Mouse (Mus musculus) olfactory bulb, adult 2 months (tissue): Measurements from ENCODE around the gene Rabl3. TPM values are rescaled to one million over a fixed set of nuclear protein-coding genes. Genes with fewer than 3 reads are reported as not detected.

Experiments
- H3K27ac ChIP-seq: fragments of 200-500 bp; 2 replicates; pipeline ENCODE4 v1.5.1; 2012; ENCODE audit warnings: low read depth, low read length; ENCODE audit not compliant: insufficient read depth
- H3K4me1 ChIP-seq: fragments of 200-500 bp; 2 replicates; pipeline ENCODE4 v1.6.1; 2012; ENCODE audit warnings: low read length; ENCODE audit not compliant: control insufficient read depth, insufficient read depth
- H3K4me3 ChIP-seq: fragments of 200-500 bp; 2 replicates; pipeline ENCODE4 v1.5.1; 2012; ENCODE audit warnings: mild to moderate bottlenecking, low read depth, low read length, moderate library complexity; ENCODE audit not compliant: insufficient read depth
- CTCF ChIP-seq: fragments of 200-500 bp; IDR thresholded peaks from 2 replicates; pipeline ENCODE4 v1.5.1; 2012; ENCODE audit warnings: low read depth, mild to moderate bottlenecking, low read length, moderate library complexity; ENCODE audit not compliant: insufficient read depth
- POLR2A ChIP-seq: fragments of 200-500 bp; IDR thresholded peaks from 2 replicates; pipeline ENCODE4 v1.6.1; 2012; ENCODE audit warnings: mild to moderate bottlenecking, low read depth, low read length, moderate library complexity; ENCODE audit not compliant: insufficient read depth
- WGBS: fragments of 180-500 bp; shearing (Covaris S2); methylation state at CpG from one replicate; pipeline ENCODE4 v1.1.7; 2018; 5-methylcytosine and 5-hydroxymethylcytosine counted together
- polyA plus RNA-seq: library from polyadenylated mRNA; stranded (reverse); fragments of >200 nt; gene quantifications from 2 replicates; pipeline ENCODE4 v1.2.4, GENCODE M21; 2012; ENCODE audit warnings: low replicate concordance; ENCODE audit not compliant: missing spikeins, insufficient read depth, insufficient read length

Gene Rabl3
- polyA plus RNA-seq, 1 experiment = not detected

DNA sequence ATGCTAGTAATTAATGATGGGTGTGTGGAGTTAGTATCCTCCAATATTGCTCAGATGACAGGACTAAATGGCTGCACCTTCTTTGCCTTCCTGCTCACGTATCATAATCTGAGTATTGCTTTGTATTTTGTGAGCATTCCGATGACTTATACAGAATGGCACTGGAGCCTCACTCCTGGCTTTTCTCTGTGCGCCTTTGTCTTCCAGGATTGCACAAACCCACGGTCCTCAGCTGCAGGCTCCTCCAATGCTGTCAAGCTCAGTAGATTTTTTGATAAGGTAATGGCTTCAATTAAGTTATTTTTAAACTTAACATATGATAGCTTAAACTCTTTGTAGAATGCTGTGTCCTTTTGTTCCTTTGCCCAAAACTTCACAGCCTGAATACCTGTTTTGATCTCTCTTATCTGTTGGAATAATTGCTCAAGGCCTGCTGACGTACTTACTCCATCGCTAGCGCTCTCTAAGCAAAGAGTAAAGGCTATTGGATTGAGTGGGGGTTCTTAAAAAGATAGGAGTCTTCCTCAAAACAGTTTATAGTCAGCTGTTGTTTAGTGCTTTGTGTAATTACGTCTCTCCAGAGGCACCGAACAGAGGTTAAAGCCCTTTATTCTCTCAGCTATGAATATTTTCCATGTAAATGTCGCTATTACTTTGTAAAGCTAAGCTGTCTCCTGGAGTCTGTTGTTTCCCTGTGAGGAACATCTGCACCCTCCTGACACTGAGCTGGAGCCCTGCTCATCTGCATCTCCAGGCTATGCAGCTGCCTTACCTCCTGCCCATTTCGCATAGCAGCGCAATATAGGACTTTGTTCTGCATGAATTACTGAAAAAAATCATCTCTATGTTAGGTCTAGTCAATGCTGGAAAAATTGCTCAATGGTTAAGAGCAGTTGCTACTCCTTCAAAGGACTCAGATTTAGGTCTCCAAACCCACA, 27.7 kb downstream of the Rabl3 start:
- Histone ChIP-seq H3K4me3 (no peak overlapping the region), H3K27ac (no peak overlapping the region), H3K4me1 (peaks cover 5% of the 10 kb centered on the region; the same call in 1 of the 2 replicates)
- 66% methylated on average over 12 of the region's 12 CpGs for WGBS
- no peak for TF ChIP-seq CTCF
- TF ChIP-seq POLR2A = no peak

DNA sequence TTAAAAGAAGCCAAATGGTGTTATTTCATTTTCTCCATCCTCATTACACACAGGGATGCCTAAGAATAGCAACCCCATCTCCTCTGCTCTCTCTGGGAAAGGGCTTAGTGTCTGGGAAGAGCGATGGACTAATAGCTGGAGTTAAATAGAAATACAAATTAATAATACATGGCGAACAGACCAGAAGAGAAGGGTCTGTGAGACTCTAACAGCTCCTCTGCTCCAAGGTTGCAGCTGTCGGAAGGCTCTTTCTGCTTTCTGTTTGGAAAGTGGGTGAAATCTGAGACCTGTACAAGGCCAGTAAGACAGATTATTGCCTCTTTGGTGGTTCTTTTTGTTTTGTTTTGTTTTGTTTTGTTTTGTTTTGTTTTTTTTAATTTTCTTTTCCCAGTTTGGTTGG, 31.9 kb downstream of the Rabl3 start:
- Histone ChIP-seq H3K4me3 (no peak overlapping the region), H3K27ac (peak overlapping the region; percentile 81), H3K4me1 (peaks cover 6% of the 10 kb centered on the region; the same call in 1 of the 2 replicates)
- no peak for TF ChIP-seq CTCF
- 39% methylated on average over 3 of the region's 3 CpGs for WGBS

DNA sequence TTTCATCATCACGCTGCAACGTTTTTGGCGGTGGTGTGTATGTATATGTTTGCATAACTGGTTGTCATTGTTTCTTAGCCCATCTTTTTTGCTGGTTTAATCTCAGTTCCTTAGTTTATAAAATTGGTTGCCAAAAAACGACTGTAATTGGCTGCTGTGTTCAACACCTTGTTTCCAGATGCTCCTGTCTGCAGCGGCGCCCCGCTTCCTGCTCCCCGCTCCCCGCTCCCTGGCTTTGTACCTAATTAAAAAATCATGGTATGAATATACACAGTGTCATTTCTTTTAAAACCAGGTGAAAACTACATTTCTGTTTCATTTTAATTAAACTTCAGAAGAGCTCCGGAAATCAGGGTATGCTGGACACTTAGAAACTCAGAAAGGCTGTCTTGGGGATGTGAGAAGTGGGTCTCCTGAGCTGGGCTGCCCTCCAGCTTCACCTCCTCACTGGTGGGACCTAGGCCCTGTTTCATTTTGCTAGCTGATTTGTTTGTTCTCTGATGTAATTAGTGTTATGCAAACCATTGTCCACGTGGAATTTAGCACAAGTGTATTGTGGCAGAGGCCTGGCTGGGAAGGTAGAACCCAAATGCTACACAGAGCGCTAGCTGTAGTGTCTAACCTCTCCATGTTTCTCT, 32.6 kb downstream of the Rabl3 start:
- Histone ChIP-seq H3K4me3 (no peak overlapping the region), H3K27ac (no peak overlapping the region), H3K4me1 (peaks cover 7% of the 10 kb centered on the region; the same call in 1 of the 2 replicates)
- TF ChIP-seq CTCF (no peak), POLR2A (no peak)
- 83% methylated on average over 12 of the region's 12 CpGs for WGBS

DNA sequence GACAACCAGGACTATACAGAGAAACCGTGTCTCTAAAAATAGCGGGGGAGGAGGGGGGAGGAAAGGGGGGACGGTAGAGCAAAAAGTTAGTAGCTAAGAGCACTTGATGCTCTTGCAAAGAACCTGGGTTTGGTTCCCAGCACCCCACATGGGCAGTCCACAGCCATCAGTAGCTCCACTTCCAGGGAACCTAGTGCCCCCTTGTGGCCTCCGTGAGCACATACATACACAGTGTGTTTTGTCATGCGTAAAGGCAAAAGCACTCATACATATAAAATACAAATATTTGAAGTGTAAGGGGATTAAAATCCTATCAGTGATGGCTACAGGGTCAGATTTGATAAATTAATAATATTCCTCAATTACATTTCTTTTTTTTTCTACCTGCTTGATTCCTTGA, 33.4 kb downstream of the Rabl3 start:
- no peak overlapping the region for H3K27ac ChIP-seq
- no peak for TF ChIP-seq POLR2A
- no peak for TF ChIP-seq CTCF
- WGBS = 88% methylated on average over 5 of the region's 5 CpGs
- peaks cover 7% of the 10 kb centered on the region; the same call in 1 of the 2 replicates for H3K4me1 ChIP-seq
- H3K4me3 ChIP-seq = no peak overlapping the region

DNA sequence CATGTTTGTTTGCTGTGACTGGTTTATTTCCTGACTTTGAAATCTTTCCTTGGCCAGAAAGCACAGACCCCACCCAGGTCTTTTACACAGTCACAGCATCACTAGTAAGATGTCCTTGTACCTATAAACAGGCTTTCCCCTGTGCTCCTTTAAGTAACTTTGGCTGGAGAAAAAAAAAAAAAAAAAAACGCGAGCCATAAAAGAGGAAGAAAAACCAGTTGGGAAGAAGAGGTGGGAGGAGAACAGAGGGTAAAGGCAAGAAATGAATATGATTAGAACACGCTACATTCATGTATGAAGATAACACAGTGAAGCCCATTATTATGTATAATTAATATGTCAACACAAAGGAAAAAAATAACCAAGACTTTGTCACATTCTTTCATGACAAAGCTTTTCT, 35.6 kb downstream of the Rabl3 start:
- WGBS = 51% methylated on average over 3 of the region's 3 CpGs
- TF ChIP-seq POLR2A = no peak
- TF ChIP-seq CTCF = no peak
- Histone ChIP-seq H3K4me3 (no peak overlapping the region), H3K4me1 (peaks cover 7% of the 10 kb centered on the region; the same call in 1 of the 2 replicates), H3K27ac (no peak overlapping the region)

DNA sequence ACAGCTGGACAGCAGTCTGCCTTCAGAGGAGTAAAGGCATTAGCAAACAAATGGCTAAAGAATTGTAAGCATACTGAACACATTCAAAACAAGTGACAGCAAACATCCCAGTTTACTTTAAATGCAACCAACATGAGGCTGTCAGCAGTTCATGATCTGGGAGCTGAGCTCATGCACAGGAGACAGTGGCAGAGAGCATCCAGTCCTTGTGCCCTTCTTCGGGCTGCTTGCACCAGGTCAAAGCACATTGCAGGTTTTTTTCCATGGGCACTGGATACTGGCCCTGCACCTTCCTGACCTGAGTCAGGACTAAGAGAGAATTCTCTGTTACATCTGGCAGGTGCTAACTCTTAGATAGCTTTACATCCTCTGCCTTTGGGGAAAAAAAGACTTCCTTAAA, 39.9 kb downstream of the Rabl3 start:
- 91% methylated on average over 1 of the region's 1 CpGs for WGBS
- no peak for TF ChIP-seq POLR2A
- TF ChIP-seq CTCF = no peak
- Histone ChIP-seq H3K4me3 (no peak overlapping the region), H3K27ac (no peak overlapping the region), H3K4me1 (peaks cover 10% of the 10 kb centered on the region)

DNA sequence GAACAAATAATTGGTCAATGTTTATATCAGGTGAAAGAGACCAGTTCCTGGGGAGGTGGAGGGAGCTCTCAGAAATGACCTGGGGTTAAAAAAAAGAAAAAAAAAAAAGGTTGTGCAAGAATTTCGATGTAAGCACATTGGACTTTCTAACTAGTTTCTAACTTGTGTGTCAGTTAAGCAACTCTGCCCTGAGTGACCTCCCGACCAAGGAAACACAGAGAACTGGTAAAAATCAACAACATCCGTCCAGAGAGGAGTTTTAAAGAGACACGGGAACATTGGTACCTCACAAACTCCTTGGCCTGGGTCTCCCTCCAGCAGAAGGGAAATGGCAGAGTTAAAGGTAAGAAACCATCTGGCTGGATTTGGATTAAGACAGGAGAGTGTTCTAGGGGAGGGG, 40.3 kb downstream of the Rabl3 start, which contains the start of gene Hgd:
Gene Hgd (plus strand): TSS at position 160 of the 400 bp plus-strand sequence.
- TF ChIP-seq POLR2A (no peak), CTCF (no peak)
- Histone ChIP-seq H3K27ac (no peak within 1 kb of the TSS), H3K4me1 (peaks cover 12% of the 10 kb centered on the region), H3K4me3 (no peak within 1 kb of the TSS)
- 82% methylated on average over 4 of the region's 4 CpGs for WGBS

DNA sequence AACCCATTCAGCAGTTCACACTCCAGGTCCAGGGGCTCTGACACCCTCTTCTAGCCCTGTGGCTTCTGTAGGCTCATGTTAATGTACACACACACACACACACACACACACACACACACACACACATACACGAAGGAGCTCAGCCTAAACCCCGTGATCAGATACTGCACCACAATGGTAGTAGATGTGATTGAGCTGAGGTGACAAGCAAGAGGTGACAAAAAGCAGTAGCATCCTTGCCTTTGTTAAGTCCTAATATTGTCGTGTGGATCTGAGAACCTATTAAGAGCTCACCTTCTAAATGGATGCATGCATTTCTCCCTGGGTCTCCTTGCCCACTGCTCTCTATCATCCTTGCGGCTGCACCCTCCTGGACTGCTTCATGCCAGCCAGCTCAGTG, 41.0 kb downstream of the Rabl3 start:
- TF ChIP-seq POLR2A (no peak), CTCF (no peak)
- H3K4me1 ChIP-seq = peaks cover 14% of the 10 kb centered on the region
- WGBS = 91% methylated on average over 4 of the region's 4 CpGs
- no peak overlapping the region for H3K27ac ChIP-seq
- no peak overlapping the region for H3K4me3 ChIP-seq

DNA sequence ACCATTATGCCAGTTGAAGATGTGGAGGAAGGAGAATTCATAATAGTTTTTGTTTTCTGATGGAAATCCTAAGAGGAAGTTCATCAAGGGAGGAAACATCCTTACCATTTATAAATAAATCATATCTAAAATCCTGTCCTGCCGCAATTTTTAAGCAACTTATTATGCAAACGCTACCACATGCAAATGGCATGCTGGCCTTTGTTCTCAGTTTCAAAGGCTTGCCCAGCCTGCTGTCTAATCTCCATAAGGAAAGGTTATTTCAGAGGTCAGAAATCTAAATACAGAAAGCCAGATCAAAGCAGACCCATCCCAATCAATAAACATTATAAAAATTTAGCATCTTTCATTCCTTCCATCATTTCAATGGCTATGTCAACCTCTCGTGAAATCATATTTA, 42.2 kb downstream of the Rabl3 start:
- TF ChIP-seq POLR2A = no peak
- no peak for TF ChIP-seq CTCF
- H3K4me1 ChIP-seq = peaks cover 13% of the 10 kb centered on the region
- 78% methylated on average over 3 of the region's 3 CpGs for WGBS
- no peak overlapping the region for H3K27ac ChIP-seq
- H3K4me3 ChIP-seq = no peak overlapping the region
